Mouse (Mus musculus): ENCODE measurements around the gene Sppl2b.
"Not testable (repeated sequence)": the region's sequence is repeated elsewhere in the genome, so short reads cannot be mapped to it uniquely, and the experiment has no call there.

Sppl2b gene

GRCm38 (mm10) chr10:80854913-80855748 is at the start of gene Sppl2b, which contains the start of gene Lsm7:
TSS of gene Sppl2b (plus strand) at chr10:80855275.
TSS of gene Lsm7 (minus strand) at chr10:80855209.
- peak; percentile 98 for DNase-seq (ENCODE audit: low read depth, low spot score)
- Histone ChIP-seq H3K27me3 (ENCODE audit: control insufficient read depth, insufficient read depth, low read length, poor library complexity, severe bottlenecking) (no peaks in the 10 kb centered on the region), H3K36me3 (ENCODE audit: control insufficient read depth, insufficient read depth, low read length, poor library complexity, severe bottlenecking) (peaks cover 1% of the 10 kb centered on the region; the same call in 1 of the 2 replicates)

GRCm38 (mm10) chr10:80805322-80805721 is 49.8 kb upstream of the Sppl2b start:
- peaks cover 5% of the 10 kb centered on the region for H3K36me3 ChIP-seq (ENCODE audit: control insufficient read depth, insufficient read depth, low read length, poor library complexity, severe bottlenecking)
- no peak for DNase-seq (ENCODE audit: low read depth, low spot score)

GRCm38 (mm10) chr10:80805925-80806324 is 49.1 kb upstream of the Sppl2b start:
- H3K27me3 ChIP-seq (ENCODE audit: control insufficient read depth, insufficient read depth, low read length, poor library complexity, severe bottlenecking), result no peaks in the 10 kb centered on the region
- DNase-seq (ENCODE audit: low read depth, low spot score), result peak; percentile 78

More at GRCm38 (mm10) chr10:80805322-80805721, 49.8 kb upstream of the Sppl2b start:
- H3K27me3 ChIP-seq (ENCODE audit: control insufficient read depth, insufficient read depth, low read length, poor library complexity, severe bottlenecking), result no peaks in the 10 kb centered on the region

GRCm38 (mm10) chr10:80806341-80807056 is 48.6 kb upstream of the Sppl2b start:
- Histone ChIP-seq H3K27me3 (ENCODE audit: control insufficient read depth, insufficient read depth, low read length, poor library complexity, severe bottlenecking) (no peaks in the 10 kb centered on the region), H3K36me3 (ENCODE audit: control insufficient read depth, insufficient read depth, low read length, poor library complexity, severe bottlenecking) (peaks cover 5% of the 10 kb centered on the region)
- no peak for DNase-seq (ENCODE audit: low read depth, low spot score)

More at GRCm38 (mm10) chr10:80805925-80806324, 49.1 kb upstream of the Sppl2b start:
- peaks cover 5% of the 10 kb centered on the region for H3K36me3 ChIP-seq (ENCODE audit: control insufficient read depth, insufficient read depth, low read length, poor library complexity, severe bottlenecking)

- H3K27me3 ChIP-seq (ENCODE audit: control insufficient read depth, insufficient read depth, low read length, poor library complexity, severe bottlenecking), result no peaks in the 10 kb centered on the region
- peak; percentile 67 for DNase-seq (ENCODE audit: low read depth, low spot score)
- peaks cover 5% of the 10 kb centered on the region for H3K36me3 ChIP-seq (ENCODE audit: control insufficient read depth, insufficient read depth, low read length, poor library complexity, severe bottlenecking)
These were observed 47.9 kb upstream of the Sppl2b start for GRCm38 (mm10) chr10:80807057-80807627.

- DNase-seq (ENCODE audit: low read depth, low spot score), result no peak
- peaks cover 2% of the 10 kb centered on the region; the same call in 1 of the 2 replicates for H3K36me3 ChIP-seq (ENCODE audit: control insufficient read depth, insufficient read depth, low read length, poor library complexity, severe bottlenecking)
- no peaks in the 10 kb centered on the region for H3K27me3 ChIP-seq (ENCODE audit: control insufficient read depth, insufficient read depth, low read length, poor library complexity, severe bottlenecking)
These were observed 46.7 kb upstream of the Sppl2b start for GRCm38 (mm10) chr10:80808099-80808984.

- no peaks in the 10 kb centered on the region for H3K27me3 ChIP-seq (ENCODE audit: control insufficient read depth, insufficient read depth, low read length, poor library complexity, severe bottlenecking)
- DNase-seq (ENCODE audit: low read depth, low spot score), result no peak
- no peaks in the 10 kb centered on the region; the same call in 1 of the 2 replicates for H3K36me3 ChIP-seq (ENCODE audit: control insufficient read depth, insufficient read depth, low read length, poor library complexity, severe bottlenecking)
These were observed 46.0 kb upstream of the Sppl2b start for GRCm38 (mm10) chr10:80808985-80809632.

GRCm38 (mm10) chr10:80810084-80810483 is 45.0 kb upstream of the Sppl2b start:
- no peaks in the 10 kb centered on the region for H3K36me3 ChIP-seq (ENCODE audit: control insufficient read depth, insufficient read depth, low read length, poor library complexity, severe bottlenecking)
- H3K27me3 ChIP-seq (ENCODE audit: control insufficient read depth, insufficient read depth, low read length, poor library complexity, severe bottlenecking), result no peaks in the 10 kb centered on the region

GRCm38 (mm10) chr10:80812391-80813041 is 42.6 kb upstream of the Sppl2b start:
- no peaks in the 10 kb centered on the region for H3K36me3 ChIP-seq (ENCODE audit: control insufficient read depth, insufficient read depth, low read length, poor library complexity, severe bottlenecking)
- DNase-seq (ENCODE audit: low read depth, low spot score), result no peak
- H3K27me3 ChIP-seq (ENCODE audit: control insufficient read depth, insufficient read depth, low read length, poor library complexity, severe bottlenecking), result no peaks in the 10 kb centered on the region

More at GRCm38 (mm10) chr10:80810084-80810483, 45.0 kb upstream of the Sppl2b start:
- no peak for DNase-seq (ENCODE audit: low read depth, low spot score)

- Histone ChIP-seq H3K36me3 (ENCODE audit: control insufficient read depth, insufficient read depth, low read length, poor library complexity, severe bottlenecking) (no peaks in the 10 kb centered on the region), H3K27me3 (ENCODE audit: control insufficient read depth, insufficient read depth, low read length, poor library complexity, severe bottlenecking) (no peaks in the 10 kb centered on the region)
- no peak for DNase-seq (ENCODE audit: low read depth, low spot score)
These were observed 41.7 kb upstream of the Sppl2b start, which contains the start of gene Jsrp1 for GRCm38 (mm10) chr10:80813366-80813765. TSS of gene Jsrp1 (minus strand) at chr10:80813498.

GRCm38 (mm10) chr10:80814800-80815199 is 40.3 kb upstream of the Sppl2b start:
- no peaks in the 10 kb centered on the region for H3K27me3 ChIP-seq (ENCODE audit: control insufficient read depth, insufficient read depth, low read length, poor library complexity, severe bottlenecking)
- DNase-seq (ENCODE audit: low read depth, low spot score), result no peak
- H3K36me3 ChIP-seq (ENCODE audit: control insufficient read depth, insufficient read depth, low read length, poor library complexity, severe bottlenecking), result no peaks in the 10 kb centered on the region

GRCm38 (mm10) chr10:80816303-80816702 is 38.8 kb upstream of the Sppl2b start:
- H3K36me3 ChIP-seq (ENCODE audit: control insufficient read depth, insufficient read depth, low read length, poor library complexity, severe bottlenecking); H3K27me3 ChIP-seq (ENCODE audit: control insufficient read depth, insufficient read depth, low read length, poor library complexity, severe bottlenecking): not testable (repeated sequence)

GRCm38 (mm10) chr10:80817164-80817563 is 37.9 kb upstream of the Sppl2b start:
- Histone ChIP-seq H3K27me3 (ENCODE audit: control insufficient read depth, insufficient read depth, low read length, poor library complexity, severe bottlenecking) (no peaks in the 10 kb centered on the region), H3K36me3 (ENCODE audit: control insufficient read depth, insufficient read depth, low read length, poor library complexity, severe bottlenecking) (no peaks in the 10 kb centered on the region)
- DNase-seq (ENCODE audit: low read depth, low spot score), result no peak

More at GRCm38 (mm10) chr10:80816303-80816702, 38.8 kb upstream of the Sppl2b start:
- DNase-seq (ENCODE audit: low read depth, low spot score), result not testable (repeated sequence)
